Mouse (Mus musculus): ENCODE measurements around the gene Mthfd2l. TPM values are rescaled to one million over a fixed set of nuclear protein-coding genes. Genes with fewer than 3 reads are reported as not detected.

Mthfd2l gene
- 24.2 and 25.2 TPM in 2 replicates for polyA plus RNA-seq (2015; fragmentation: Nextera tagmentation; extraction: Ambion mirVana)

DNA sequence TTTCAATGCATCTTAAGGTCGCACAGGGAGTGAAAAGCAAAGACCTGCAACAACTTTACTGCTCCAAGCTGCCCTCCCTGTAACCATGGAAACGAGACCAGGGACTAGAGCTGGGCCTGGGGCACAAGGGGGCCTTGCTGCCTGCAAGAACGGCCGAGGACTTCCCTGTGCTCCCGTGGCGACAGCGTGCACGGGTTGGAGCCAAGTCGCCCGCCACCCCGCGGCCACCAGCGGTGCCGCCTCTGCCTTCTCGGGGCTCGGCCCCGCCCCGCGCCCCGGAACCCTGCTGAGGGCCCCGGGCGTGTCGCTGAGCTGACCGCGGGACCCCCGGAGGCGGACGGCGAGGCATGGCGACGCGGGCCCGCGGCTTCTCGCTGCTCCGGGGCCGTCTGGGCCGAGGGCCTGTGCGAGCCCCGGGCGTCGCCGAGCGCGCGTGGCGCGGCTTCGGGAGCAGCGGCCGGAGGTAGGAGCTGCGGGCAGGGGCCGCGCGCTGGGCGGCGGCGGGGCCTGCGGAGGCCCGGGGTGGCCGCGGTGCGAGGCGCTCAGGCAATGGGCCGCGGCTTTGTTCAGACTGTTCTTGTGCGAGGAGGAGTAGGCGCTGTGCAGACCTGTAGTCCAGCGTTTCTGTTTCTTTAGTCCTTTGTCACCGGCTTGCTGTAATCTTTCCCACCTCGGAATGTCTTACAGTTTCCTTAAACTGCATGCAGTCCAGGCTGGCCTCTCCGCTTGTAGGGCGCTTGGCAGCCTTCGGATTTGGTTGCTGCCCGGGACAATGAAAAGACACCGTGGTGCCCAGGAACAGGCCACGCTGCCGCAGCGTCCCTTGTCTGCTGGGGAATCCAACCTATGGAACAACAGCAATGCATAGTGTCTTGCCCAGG, at the start of gene Mthfd2l:
TSS of gene Mthfd2l (plus strand) at position 147 of the 881 bp plus-strand sequence.
- Histone ChIP-seq H3K4me1 (ENCODE audit: control insufficient read depth, insufficient read depth, low read length) (peaks cover 11% of the 10 kb centered on the region), H3K9ac (ENCODE audit: low read length) (peak within 1 kb of the TSS; percentile 97), H3K27me3 (ENCODE audit: control insufficient read depth, insufficient read depth, low read length) (no peaks in the 10 kb centered on the region), H3K4me2 (ENCODE audit: low read depth, low read length) (peak within 1 kb of the TSS; percentile 69), H3K36me3 (ENCODE audit: control insufficient read depth, insufficient read depth) (peaks cover 2% of the 10 kb centered on the region; the same call in 1 of the 2 replicates), H3K4me3 (ENCODE audit: low read length) (peak within 1 kb of the TSS; percentile 85), H3K9me3 (replicated peaks; ENCODE audit: control insufficient read depth, low read length) (no peaks in the 10 kb centered on the region), H3K27ac (ENCODE audit: low read length) (peak within 1 kb of the TSS; percentile 96)
- under 1% methylated on average over 69 of the region's 79 CpGs for WGBS
- ATAC-seq (replicated peaks; ENCODE audit: extremely low read depth, insufficient read depth, low FRiP score) = peak; percentile 99

DNA sequence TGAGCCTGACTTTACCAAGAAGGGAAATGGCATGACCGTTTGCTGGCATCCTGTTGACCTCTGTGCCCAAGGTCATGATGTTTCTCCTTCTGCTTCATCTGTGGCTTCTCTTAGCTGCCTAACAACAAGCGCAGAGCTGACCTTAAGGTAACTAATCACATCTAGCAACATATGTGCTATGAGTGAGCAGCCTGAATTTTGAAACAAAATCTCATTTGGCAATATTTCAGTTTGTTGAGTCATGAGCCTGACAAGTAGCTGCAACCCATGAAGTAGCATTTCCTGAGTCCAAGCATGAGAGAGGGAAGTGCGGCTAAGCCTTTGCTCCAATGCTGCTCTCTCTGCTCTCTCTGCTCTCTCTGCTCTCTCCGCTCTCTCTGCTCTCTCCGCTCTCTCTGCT, 49.2 kb upstream of the Mthfd2l start:
- Histone ChIP-seq H3K4me3 (ENCODE audit: low read length) (no peak overlapping the region), H3K27ac (ENCODE audit: low read length) (no peak overlapping the region), H3K4me2 (ENCODE audit: low read depth, low read length) (no peak overlapping the region), H3K9ac (ENCODE audit: low read length) (no peak overlapping the region), H3K27me3 (ENCODE audit: control insufficient read depth, insufficient read depth, low read length) (no peaks in the 10 kb centered on the region), H3K4me1 (ENCODE audit: control insufficient read depth, insufficient read depth, low read length) (peaks cover 5% of the 10 kb centered on the region), H3K36me3 (ENCODE audit: control insufficient read depth, insufficient read depth) (no peaks in the 10 kb centered on the region), H3K9me3 (replicated peaks; ENCODE audit: control insufficient read depth, low read length) (no peaks in the 10 kb centered on the region)
- ATAC-seq (replicated peaks; ENCODE audit: extremely low read depth, insufficient read depth, low FRiP score) = no peak
- WGBS = 79% methylated on average over 5 of the region's 5 CpGs

DNA sequence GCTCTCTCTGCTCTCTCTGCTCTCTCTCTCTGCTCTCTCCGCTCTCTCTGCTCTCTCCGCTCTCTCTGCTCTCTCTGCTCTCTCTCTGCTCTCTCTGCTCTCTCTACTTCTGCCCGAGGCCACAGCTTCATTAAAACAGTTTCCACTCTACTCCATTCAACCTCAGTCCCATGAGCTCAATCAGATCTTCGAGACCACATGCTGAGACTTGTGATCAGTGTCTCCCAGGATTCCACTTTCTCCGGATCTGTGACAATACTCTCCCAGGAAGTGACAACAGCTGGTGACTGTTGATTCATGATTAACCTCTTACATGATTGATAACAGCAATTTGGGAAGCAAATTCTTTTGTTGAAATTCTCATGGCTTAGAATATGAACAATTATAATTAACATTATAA, 48.8 kb upstream of the Mthfd2l start:
- WGBS = 83% methylated on average over 5 of the region's 5 CpGs
- ATAC-seq (replicated peaks; ENCODE audit: extremely low read depth, insufficient read depth, low FRiP score) = no peak
- Histone ChIP-seq H3K9ac (ENCODE audit: low read length) (no peak overlapping the region), H3K27ac (ENCODE audit: low read length) (no peak overlapping the region), H3K4me1 (ENCODE audit: control insufficient read depth, insufficient read depth, low read length) (peaks cover 3% of the 10 kb centered on the region), H3K4me3 (ENCODE audit: low read length) (no peak overlapping the region), H3K4me2 (ENCODE audit: low read depth, low read length) (no peak overlapping the region), H3K36me3 (ENCODE audit: control insufficient read depth, insufficient read depth) (no peaks in the 10 kb centered on the region), H3K9me3 (replicated peaks; ENCODE audit: control insufficient read depth, low read length) (no peaks in the 10 kb centered on the region), H3K27me3 (ENCODE audit: control insufficient read depth, insufficient read depth, low read length) (no peaks in the 10 kb centered on the region)

DNA sequence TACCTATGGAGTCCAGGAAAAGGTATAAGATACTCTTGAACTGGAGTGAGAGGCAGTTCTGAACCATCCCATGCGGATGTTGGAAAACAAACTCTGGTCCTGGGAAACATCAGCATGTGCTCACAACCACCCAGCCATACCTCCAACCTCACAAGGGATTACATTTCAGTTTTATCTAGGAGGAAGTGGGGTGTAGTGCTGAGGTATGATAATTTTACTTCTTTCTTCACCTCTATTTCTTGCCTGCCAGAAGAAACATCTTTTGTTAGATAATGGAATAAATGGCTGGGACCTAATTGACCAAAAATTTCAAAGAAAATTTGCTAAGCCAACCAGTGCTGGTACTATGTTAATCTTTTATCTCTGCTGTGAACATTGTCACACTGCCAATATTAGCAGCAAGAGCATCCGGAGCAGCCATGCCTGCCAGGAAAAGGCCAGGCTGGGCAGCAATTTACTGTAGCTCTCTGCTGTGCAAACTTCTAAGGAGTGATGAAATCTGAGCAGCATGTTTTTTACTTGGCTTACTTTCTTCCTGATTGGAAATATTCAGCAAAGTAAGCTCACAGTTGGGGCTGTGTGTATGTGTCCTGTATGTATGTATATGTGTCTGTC, 46.2 kb upstream of the Mthfd2l start:
- no peaks in the 10 kb centered on the region for H3K27me3 ChIP-seq (ENCODE audit: control insufficient read depth, insufficient read depth, low read length)
- 24% methylated on average over 2 of the region's 2 CpGs for WGBS
- H3K4me2 ChIP-seq (ENCODE audit: low read depth, low read length) = no peak overlapping the region
- no peaks in the 10 kb centered on the region for H3K9me3 ChIP-seq (replicated peaks; ENCODE audit: control insufficient read depth, low read length)
- peak; percentile 38; the same call in 1 of the 2 replicates for ATAC-seq (replicated peaks; ENCODE audit: extremely low read depth, insufficient read depth, low FRiP score)
- H3K4me3 ChIP-seq (ENCODE audit: low read length) = no peak overlapping the region
- no peak overlapping the region; the same call in 1 of the 2 replicates for H3K27ac ChIP-seq (ENCODE audit: low read length)
- H3K9ac ChIP-seq (ENCODE audit: low read length) = no peak overlapping the region
- peaks cover 7% of the 10 kb centered on the region; the same call in 1 of the 2 replicates for H3K4me1 ChIP-seq (ENCODE audit: control insufficient read depth, insufficient read depth, low read length)
- no peaks in the 10 kb centered on the region for H3K36me3 ChIP-seq (ENCODE audit: control insufficient read depth, insufficient read depth)

DNA sequence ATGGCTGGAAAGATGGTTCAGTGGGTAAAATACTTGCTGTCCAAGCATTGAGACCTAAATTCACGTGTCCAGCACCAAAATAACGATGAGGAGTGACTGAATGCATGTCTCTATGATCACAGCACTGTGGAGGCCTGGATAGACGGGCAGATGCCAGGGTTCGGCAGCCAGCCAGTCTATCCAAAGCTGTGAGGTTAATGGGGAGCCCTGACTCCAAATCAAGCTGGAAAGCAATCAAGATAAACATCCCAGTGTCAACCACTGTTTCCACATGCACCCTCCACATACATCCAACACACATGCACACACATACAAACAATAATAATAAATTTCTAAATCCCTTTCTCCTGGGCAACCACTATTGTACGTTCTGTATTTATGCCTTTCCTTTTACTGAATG, 42.3 kb upstream of the Mthfd2l start:
- no peaks in the 10 kb centered on the region for H3K27me3 ChIP-seq (ENCODE audit: control insufficient read depth, insufficient read depth, low read length)
- H3K4me1 ChIP-seq (ENCODE audit: control insufficient read depth, insufficient read depth, low read length) = peaks cover 11% of the 10 kb centered on the region
- no peaks in the 10 kb centered on the region for H3K9me3 ChIP-seq (replicated peaks; ENCODE audit: control insufficient read depth, low read length)
- no peak overlapping the region for H3K4me3 ChIP-seq (ENCODE audit: low read length)
- no peaks in the 10 kb centered on the region for H3K36me3 ChIP-seq (ENCODE audit: control insufficient read depth, insufficient read depth)
- no peak overlapping the region for H3K27ac ChIP-seq (ENCODE audit: low read length)
- H3K9ac ChIP-seq (ENCODE audit: low read length) = no peak overlapping the region
- no peak for ATAC-seq (replicated peaks; ENCODE audit: extremely low read depth, insufficient read depth, low FRiP score)
- WGBS = 78% methylated on average over 5 of the region's 5 CpGs
- no peak overlapping the region for H3K4me2 ChIP-seq (ENCODE audit: low read depth, low read length)

DNA sequence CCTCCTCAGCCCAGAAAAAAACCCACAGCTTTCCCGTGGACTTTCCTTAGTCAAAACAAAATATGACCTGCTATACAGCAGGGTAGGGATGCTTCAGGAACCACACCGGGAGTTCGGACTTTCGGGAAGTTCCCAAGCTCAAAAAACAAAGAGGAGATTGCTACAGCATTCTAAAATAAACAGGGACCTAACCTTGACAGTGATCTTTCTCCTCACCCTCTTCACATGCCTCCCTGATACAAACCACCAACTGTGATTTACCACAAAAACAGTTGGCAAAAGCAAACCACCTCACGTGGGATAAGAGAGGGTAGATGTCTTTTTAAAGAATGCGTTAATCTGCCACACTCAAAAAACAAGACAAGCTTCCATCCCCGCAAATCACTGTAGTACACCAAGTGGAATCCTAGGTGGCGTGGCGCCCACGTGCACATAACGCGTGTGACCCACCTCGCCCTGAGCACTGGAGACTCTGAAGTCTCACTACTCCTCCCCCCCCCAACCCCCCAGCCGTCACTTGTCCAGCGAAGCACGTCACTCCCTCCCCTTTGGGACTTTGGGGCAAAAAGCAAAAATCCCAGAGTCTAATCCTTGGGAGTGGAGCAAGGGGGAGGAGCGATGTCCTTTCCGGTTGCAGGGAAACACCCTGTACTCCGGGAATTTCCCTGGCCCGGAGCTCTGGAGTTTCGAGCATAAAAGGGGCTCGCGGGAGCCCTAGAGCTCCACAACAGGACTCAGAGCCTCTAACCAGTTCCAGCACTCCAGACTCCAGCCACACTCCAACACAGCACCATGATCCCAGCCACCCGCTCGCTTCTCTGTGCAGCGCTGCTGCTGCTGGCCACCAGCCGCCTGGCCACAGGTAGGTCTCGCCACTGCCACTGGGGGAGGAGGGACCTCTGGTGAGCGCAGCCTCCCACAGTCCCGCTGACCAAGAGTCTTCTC, 40.1 kb upstream of the Mthfd2l start, which contains the start of gene Cxcl1:
TSS of gene Cxcl1 (plus strand) at position 723 of the 945 bp plus-strand sequence.
- ATAC-seq (replicated peaks; ENCODE audit: extremely low read depth, insufficient read depth, low FRiP score) = peak; percentile 77
- Histone ChIP-seq H3K36me3 (ENCODE audit: control insufficient read depth, insufficient read depth) (no peaks in the 10 kb centered on the region), H3K9ac (ENCODE audit: low read length) (peak within 1 kb of the TSS; percentile 80), H3K4me2 (ENCODE audit: low read depth, low read length) (peak within 1 kb of the TSS; percentile 97), H3K4me3 (ENCODE audit: low read length) (peak within 1 kb of the TSS; percentile 65), H3K9me3 (replicated peaks; ENCODE audit: control insufficient read depth, low read length) (no peaks in the 10 kb centered on the region), H3K27ac (ENCODE audit: low read length) (no peak within 1 kb of the TSS), H3K27me3 (ENCODE audit: control insufficient read depth, insufficient read depth, low read length) (no peaks in the 10 kb centered on the region; the same call in 1 of the 2 replicates), H3K4me1 (ENCODE audit: control insufficient read depth, insufficient read depth, low read length) (peaks cover 8% of the 10 kb centered on the region; the same call in 1 of the 2 replicates)
- WGBS = 11% methylated on average over 30 of the region's 30 CpGs

DNA sequence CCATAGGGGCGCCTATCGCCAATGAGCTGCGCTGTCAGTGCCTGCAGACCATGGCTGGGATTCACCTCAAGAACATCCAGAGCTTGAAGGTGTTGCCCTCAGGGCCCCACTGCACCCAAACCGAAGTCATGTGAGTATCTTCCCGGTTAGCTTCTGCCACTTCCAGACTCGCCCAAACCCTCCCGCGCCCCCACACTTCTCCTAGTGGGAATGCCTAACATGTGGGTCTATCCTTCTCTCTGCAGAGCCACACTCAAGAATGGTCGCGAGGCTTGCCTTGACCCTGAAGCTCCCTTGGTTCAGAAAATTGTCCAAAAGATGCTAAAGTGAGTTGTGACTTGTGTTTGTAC, 39.5 kb upstream of the Mthfd2l start:
- Histone ChIP-seq H3K27ac (ENCODE audit: low read length) (no peak overlapping the region), H3K9ac (ENCODE audit: low read length) (peak overlapping the region; percentile 80), H3K27me3 (ENCODE audit: control insufficient read depth, insufficient read depth, low read length) (no peaks in the 10 kb centered on the region; the same call in 1 of the 2 replicates), H3K4me2 (ENCODE audit: low read depth, low read length) (peak overlapping the region; percentile 97), H3K9me3 (replicated peaks; ENCODE audit: control insufficient read depth, low read length) (no peaks in the 10 kb centered on the region), H3K36me3 (ENCODE audit: control insufficient read depth, insufficient read depth) (no peaks in the 10 kb centered on the region), H3K4me3 (ENCODE audit: low read length) (peak overlapping the region; percentile 65), H3K4me1 (ENCODE audit: control insufficient read depth, insufficient read depth, low read length) (peaks cover 8% of the 10 kb centered on the region; the same call in 1 of the 2 replicates)
- WGBS = 26% methylated on average over 10 of the region's 10 CpGs
- ATAC-seq (replicated peaks; ENCODE audit: extremely low read depth, insufficient read depth, low FRiP score) = no peak; the same call in 1 of the 2 replicates

DNA sequence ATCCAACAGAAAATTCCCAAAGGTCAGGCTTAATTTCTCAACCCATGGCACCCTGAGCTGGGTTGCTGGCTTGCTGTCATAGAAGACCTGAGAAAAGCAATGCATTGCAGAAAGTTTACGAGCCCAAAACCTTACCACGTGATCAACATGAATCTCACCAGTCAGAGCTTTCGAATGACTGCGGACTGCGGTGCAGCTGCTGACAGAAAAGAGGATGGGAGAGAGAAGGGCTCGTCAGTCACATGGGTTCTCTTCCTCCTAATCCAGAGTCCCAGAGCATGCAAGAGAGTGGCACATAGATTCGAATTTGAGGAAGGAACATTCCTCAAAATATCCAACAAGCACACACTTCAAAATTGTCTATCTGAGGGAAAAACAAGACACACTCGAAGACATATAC, 36.7 kb upstream of the Mthfd2l start:
- 63% methylated on average over 8 of the region's 8 CpGs for WGBS
- no peak overlapping the region for H3K9ac ChIP-seq (ENCODE audit: low read length)
- ATAC-seq (replicated peaks; ENCODE audit: extremely low read depth, insufficient read depth, low FRiP score) = no peak
- H3K36me3 ChIP-seq (ENCODE audit: control insufficient read depth, insufficient read depth) = no peaks in the 10 kb centered on the region
- H3K4me1 ChIP-seq (ENCODE audit: control insufficient read depth, insufficient read depth, low read length) = peaks cover 8% of the 10 kb centered on the region; the same call in 1 of the 2 replicates
- no peaks in the 10 kb centered on the region for H3K9me3 ChIP-seq (replicated peaks; ENCODE audit: control insufficient read depth, low read length)
- H3K4me3 ChIP-seq (ENCODE audit: low read length) = no peak overlapping the region
- no peaks in the 10 kb centered on the region; the same call in 1 of the 2 replicates for H3K27me3 ChIP-seq (ENCODE audit: control insufficient read depth, insufficient read depth, low read length)
- H3K4me2 ChIP-seq (ENCODE audit: low read depth, low read length) = no peak overlapping the region
- H3K27ac ChIP-seq (ENCODE audit: low read length) = no peak overlapping the region

Measured in heart, embryonic 16.5 days (tissue).